Mouse (Mus musculus) ovary, adult 2 months (tissue): ENCODE data around the gene Spaca5. TPM values are rescaled to one million over a fixed set of nuclear protein-coding genes. Genes with fewer than 3 reads are reported as not detected.

Experiments
- polyA plus RNA-seq: library from polyadenylated mRNA; depleted of rRNA; stranded (reverse); fragments of >200 nt; gene quantifications from 2 replicates; pipeline ENCODE4 v1.2.3, GENCODE M21; 2012; rRNA removed

The Spaca5 gene
- polyA plus RNA-seq: not detected in 2 replicates

GRCm38 (mm10) chrX:21068106-21068505, at the start of gene Spaca5:
TSS of gene Spaca5 (plus strand) at chrX:21068406.

GRCm38 (mm10) chrX:21061866-21062543, 6.2 kb upstream of the Spaca5 start, which contains the start of gene Zfp182:
TSS of gene Zfp182 (minus strand) at chrX:21062316.

DNA sequence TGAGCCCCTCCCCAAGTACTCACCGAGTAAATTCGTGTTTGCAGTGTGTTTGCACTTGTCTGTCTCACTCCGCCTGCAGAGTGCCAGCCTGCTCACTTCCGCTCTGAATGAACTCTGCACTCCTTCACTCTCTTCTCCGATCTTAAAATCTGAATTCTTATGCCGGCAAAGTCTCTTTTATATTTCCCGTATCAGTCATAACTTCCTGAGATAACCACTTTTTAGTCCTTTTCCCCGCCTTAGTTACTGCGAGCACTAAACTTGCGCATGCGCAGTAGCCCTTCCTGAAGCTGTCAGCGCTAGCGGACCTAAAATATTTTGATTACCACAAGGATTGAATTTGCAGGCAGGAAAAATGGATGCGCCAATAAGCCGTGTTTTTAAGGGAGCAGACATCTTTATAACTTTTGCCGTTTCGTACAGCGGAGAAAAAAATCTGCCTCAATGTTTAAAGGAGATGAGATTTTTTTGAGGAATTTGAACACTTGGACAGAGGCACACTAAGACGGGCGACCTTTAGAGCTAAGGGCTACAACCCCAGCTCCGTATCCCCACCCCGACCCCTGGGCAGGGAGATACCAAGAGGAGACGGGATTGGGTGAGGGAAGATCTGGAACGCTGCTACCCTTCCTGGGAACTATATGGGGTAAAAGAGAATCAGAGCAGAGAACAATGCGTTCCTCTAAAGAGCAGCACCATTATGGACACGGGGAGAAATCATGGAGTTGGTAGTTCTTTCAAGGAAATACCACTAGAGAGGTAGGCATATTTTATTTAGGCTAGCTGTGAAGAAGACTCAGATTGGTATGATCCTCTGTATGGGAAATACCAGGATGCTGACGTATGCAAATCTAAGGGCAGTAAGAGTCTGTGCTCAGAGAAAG, 21.0 kb downstream of the Spaca5 start, which contains the start of gene Zfp300:
Zfp300 (minus strand) TSS at position 545 of the 884 bp plus-strand sequence.

DNA sequence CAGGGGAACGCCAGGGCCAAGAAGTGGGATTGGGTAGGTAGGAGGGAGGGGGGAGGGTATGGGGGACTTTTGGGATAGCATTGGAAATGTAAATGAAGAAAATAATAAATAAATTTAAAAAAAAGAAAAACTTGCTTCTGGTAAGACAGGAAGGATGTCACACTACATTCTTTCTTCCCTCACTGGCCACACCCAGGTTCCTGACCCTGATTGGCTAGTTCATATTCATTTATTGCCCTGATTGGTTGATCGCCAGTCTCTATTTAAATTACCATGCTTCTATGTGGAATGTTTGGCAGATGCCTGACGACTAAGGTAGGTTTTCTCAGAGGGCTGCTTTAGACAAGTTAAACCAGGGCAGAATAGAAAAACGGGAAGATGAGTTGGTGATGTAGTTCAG, 47.3 kb downstream of the Spaca5 start, which contains the start of gene Ssxa1:
Ssxa1 (plus strand) TSS at position 301 of the 400 bp plus-strand sequence.

Other genes with a start within 250 kb of the Spaca5 start
- gene Timp1, start 198.2 kb upstream of the Spaca5 start, polyA plus RNA-seq: 329 and 381 TPM in 2 replicates
- gene Syn1, start 147.4 kb upstream of the Spaca5 start, polyA plus RNA-seq: 1.3 and 1.9 TPM in 2 replicates
- 33.8 and 36.4 TPM in 2 replicates for gene Cfp, start 136.9 kb upstream of the Spaca5 start, polyA plus RNA-seq
- gene Elk1, start 117.8 kb upstream of the Spaca5 start, polyA plus RNA-seq: 28.1 and 28.9 TPM in 2 replicates
- 8.6 and 12.4 TPM in 2 replicates for gene Uxt, start 106.4 kb upstream of the Spaca5 start, polyA plus RNA-seq
- 0.49 and 0.91 TPM in 2 replicates for gene Zfp182, start 6.1 kb upstream of the Spaca5 start, polyA plus RNA-seq
- 0.12 and 0.16 TPM in 2 replicates for gene Zfp300, start 21.1 kb downstream of the Spaca5 start, polyA plus RNA-seq
- gene Ssxa1, start 47.4 kb downstream of the Spaca5 start, polyA plus RNA-seq: not detected in 2 replicates
- gene Gm21876, start 107.2 kb downstream of the Spaca5 start, polyA plus RNA-seq: not detected in 2 replicates